Mouse (Mus musculus): ENCODE measurements around the gene Ppip5k2.
"Not testable (repeated sequence)": the region's sequence is repeated elsewhere in the genome, so short reads cannot be mapped to it uniquely, and the experiment has no call there.

Ppip5k2 gene

GRCm38 (mm10) chr1:97769904-97770753 lies at the start of gene Ppip5k2, which contains the start of gene Gin1:
TSS of gene Ppip5k2 (minus strand) at chr1:97770411.
TSS of gene Gin1 (plus strand) at chr1:97770172.
- peak; percentile 95 to 96 for DNase-seq

GRCm38 (mm10) chr1:97809255-97809912 lies 39.2 kb upstream of the Ppip5k2 start:
- DNase-seq: no peak

GRCm38 (mm10) chr1:97804520-97804919 lies 34.3 kb upstream of the Ppip5k2 start:
- no peak for DNase-seq

- no peak for DNase-seq
These were observed 32.1 kb upstream of the Ppip5k2 start for GRCm38 (mm10) chr1:97802207-97802902.

- no peak for DNase-seq
These were observed 25.7 kb upstream of the Ppip5k2 start for GRCm38 (mm10) chr1:97795936-97796335.

- no peak for DNase-seq
These were observed 23.9 kb upstream of the Ppip5k2 start for GRCm38 (mm10) chr1:97794110-97794509.

- no peak for DNase-seq
These were observed 18.3 kb upstream of the Ppip5k2 start for GRCm38 (mm10) chr1:97788490-97788889.

- no peak for DNase-seq
These were observed 17.5 kb upstream of the Ppip5k2 start for GRCm38 (mm10) chr1:97787674-97788073.

GRCm38 (mm10) chr1:97785685-97786393 lies 15.6 kb upstream of the Ppip5k2 start:
- DNase-seq: no peak

- no peak for DNase-seq
These were observed 14.7 kb upstream of the Ppip5k2 start for GRCm38 (mm10) chr1:97784928-97785327.

- no peak for DNase-seq
These were observed 11.5 kb upstream of the Ppip5k2 start for GRCm38 (mm10) chr1:97781674-97782073.

GRCm38 (mm10) chr1:97773973-97774372 lies 3.8 kb upstream of the Ppip5k2 start:
- DNase-seq: no peak

- no peak for DNase-seq
These were observed 3.2 kb upstream of the Ppip5k2 start for GRCm38 (mm10) chr1:97773362-97773761.

GRCm38 (mm10) chr1:97771727-97772126 lies 1.5 kb upstream of the Ppip5k2 start:
- no peak for DNase-seq

- peak; percentile 10 to 13 for DNase-seq
These were observed 907 bp upstream of the Ppip5k2 start for GRCm38 (mm10) chr1:97771118-97771517.

- DNase-seq: peak; percentile 10 to 14
These were observed 812 bp downstream of the Ppip5k2 start for GRCm38 (mm10) chr1:97769294-97769903.

- DNase-seq: no peak
These were observed 1.3 kb downstream of the Ppip5k2 start for GRCm38 (mm10) chr1:97768906-97769293.

GRCm38 (mm10) chr1:97768089-97768488 lies 2.1 kb downstream of the Ppip5k2 start:
- no peak for DNase-seq

GRCm38 (mm10) chr1:97765712-97766111 lies 4.5 kb downstream of the Ppip5k2 start:
- not testable (repeated sequence) for DNase-seq

GRCm38 (mm10) chr1:97761477-97761876 lies 8.7 kb downstream of the Ppip5k2 start:
- DNase-seq: no peak

GRCm38 (mm10) chr1:97760598-97760997 lies 9.6 kb downstream of the Ppip5k2 start:
- no peak for DNase-seq

GRCm38 (mm10) chr1:97759841-97760240 lies 10.4 kb downstream of the Ppip5k2 start:
- no peak for DNase-seq
